27 mouse cellular contexts compared by ENCODE assay signal in the genomic region with DNA sequence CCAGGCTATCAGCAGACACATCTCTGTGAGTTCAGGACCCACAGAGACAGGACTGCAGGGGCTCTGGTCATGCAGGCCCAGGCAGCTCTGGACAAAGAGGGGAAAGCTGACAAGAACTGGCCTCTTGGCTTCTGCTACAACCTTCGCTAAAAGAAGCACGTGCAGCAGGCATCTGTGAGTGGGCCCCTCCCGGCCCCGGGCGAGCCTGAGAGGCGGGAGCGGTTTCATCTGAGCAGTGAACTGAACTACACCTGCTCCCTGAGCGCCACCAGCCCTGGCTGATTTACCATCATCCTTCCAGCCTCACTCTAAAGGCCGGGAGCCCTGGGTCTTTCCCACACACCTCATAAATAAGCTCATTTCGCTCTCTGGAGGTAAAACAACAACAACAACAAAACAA. TPM values are rescaled to one million over a fixed set of nuclear protein-coding genes. Genes with fewer than 3 reads are reported as not detected.
A peak's percentile ranks its signal among the peaks of the same experiment; 100 is the strongest.
DNase-seq lines count a peak whose midpoint lies in the region; ATAC-seq lines count a peak whose summit lies in the region.
"Had no signal": no experiment of that assay in that cellular context is flagged by ENCODE, and none has a peak within 500 bp of the region (broad histone marks: within the 10 kb centered on the region; RNA-seq: fewer than 3 reads in every experiment).

No protein-coding gene starts in this region.

- H3K27me3 ChIP-seq in heart, embryonic 13.5 days (replicated peaks) = no peaks in the 10 kb centered on the region; the same call in 1 of the 2 replicates
- no peaks in the 10 kb centered on the region for H3K27me3 ChIP-seq in midbrain, embryonic 10.5 days (ENCODE audit: low read depth, poor library complexity, severe bottlenecking)
- no peaks in the 10 kb centered on the region for H3K27me3 ChIP-seq in midbrain, embryonic 15.5 days (replicated peaks)
- H3K27me3 ChIP-seq in kidney, embryonic 16.5 days (ENCODE audit: insufficient read depth, low read length) = no peaks in the 10 kb centered on the region
- H3K27me3 ChIP-seq: limb, embryonic 15.5 days; stomach, embryonic 15.5 days had no signal

- WGBS in heart, embryonic 13.5 days = 51% methylated on average over 10 of the region's 10 CpGs
- 78% methylated on average over 10 of the region's 10 CpGs for WGBS in midbrain, embryonic 10.5 days
- 76% methylated on average over 10 of the region's 10 CpGs for WGBS in midbrain, embryonic 15.5 days
- WGBS in kidney, embryonic 16.5 days = 27% methylated on average over 10 of the region's 10 CpGs

- peak overlapping the region; percentile 16; the same call in 1 of the 2 replicates for H3K9ac ChIP-seq in heart, embryonic 13.5 days
- H3K9ac ChIP-seq in midbrain, embryonic 15.5 days = no peak overlapping the region
- H3K9ac ChIP-seq in kidney, embryonic 16.5 days (replicated peaks; ENCODE audit: low read length) = no peak overlapping the region
- H3K9ac ChIP-seq: limb, embryonic 15.5 days; liver, embryonic 13.5 days; stomach, embryonic 15.5 days had no signal

- peaks cover 12% of the 10 kb centered on the region for H3K4me1 ChIP-seq in heart, embryonic 13.5 days
- H3K4me1 ChIP-seq in midbrain, embryonic 10.5 days = peaks cover 43% of the 10 kb centered on the region
- H3K4me1 ChIP-seq in midbrain, embryonic 15.5 days = peaks cover 31% of the 10 kb centered on the region
- H3K4me1 ChIP-seq in kidney, embryonic 16.5 days (ENCODE audit: insufficient read depth, low read length) = peaks cover 15% of the 10 kb centered on the region

- H3K9me3 ChIP-seq in heart, embryonic 13.5 days = no peaks in the 10 kb centered on the region
- H3K9me3 ChIP-seq in midbrain, embryonic 10.5 days (replicated peaks) = no peaks in the 10 kb centered on the region
- H3K9me3 ChIP-seq in midbrain, embryonic 15.5 days = no peaks in the 10 kb centered on the region
- no peaks in the 10 kb centered on the region for H3K9me3 ChIP-seq in kidney, embryonic 16.5 days (ENCODE audit: low read length)
- H3K9me3 ChIP-seq: limb, embryonic 15.5 days; liver, embryonic 13.5 days; stomach, embryonic 15.5 days had no signal

- intact Hi-C loops in heart, postnatal 36 days (cut with DNase I) = no loop called here

- H3K4me3 ChIP-seq in heart, embryonic 13.5 days = no peak overlapping the region
- no peak overlapping the region for H3K4me3 ChIP-seq in midbrain, embryonic 10.5 days
- no peak overlapping the region for H3K4me3 ChIP-seq in midbrain, embryonic 15.5 days
- no peak overlapping the region for H3K4me3 ChIP-seq in kidney, embryonic 16.5 days (ENCODE audit: low read length)
- H3K4me3 ChIP-seq: limb, embryonic 15.5 days; liver, embryonic 13.5 days; stomach, embryonic 15.5 days had no signal

- peaks cover 59% of the 10 kb centered on the region for H3K36me3 ChIP-seq in heart, embryonic 13.5 days
- peaks cover 82% of the 10 kb centered on the region for H3K36me3 ChIP-seq in midbrain, embryonic 10.5 days
- peaks cover 29% of the 10 kb centered on the region for H3K36me3 ChIP-seq in midbrain, embryonic 15.5 days (replicated peaks)
- H3K36me3 ChIP-seq in kidney, embryonic 16.5 days (ENCODE audit: insufficient read depth, low read length) = peaks cover 19% of the 10 kb centered on the region

- no peak overlapping the region for H3K27ac ChIP-seq in heart, embryonic 13.5 days (replicated peaks)
- H3K27ac ChIP-seq in midbrain, embryonic 10.5 days (replicated peaks) = 0 out of 2 replicates have a peak overlapping the region, but pooled peaks have one; percentile 49
- H3K27ac ChIP-seq in midbrain, embryonic 15.5 days = no peak overlapping the region
- H3K27ac ChIP-seq in kidney, embryonic 16.5 days (ENCODE audit: low read length) = no peak overlapping the region
- H3K27ac ChIP-seq: limb, embryonic 15.5 days; liver, embryonic 13.5 days; macrophage; stomach, embryonic 15.5 days had no signal

- ATAC-seq in heart, embryonic 13.5 days (ENCODE audit: extremely low read depth, insufficient number of reproducible peaks, low FRiP score, low TSS enrichment) = no peak
- no peak for ATAC-seq in midbrain, embryonic 15.5 days (replicated peaks)
- no peak for ATAC-seq in kidney, embryonic 16.5 days (ENCODE audit: low FRiP score, low TSS enrichment)
- ATAC-seq: CD4-positive, CD25-positive, alpha-beta regulatory T cell, adult 4 months; forebrain, embryonic 14.5 days; inflammation-experienced regulatory T-cells, adult 6 months had no signal

- no peak for DNase-seq in heart, postnatal 36 days
- no peak for DNase-seq in midbrain, embryonic 10.5 days (ENCODE audit: low spot score)
- DNase-seq in A20 (ENCODE audit: low read depth, low spot score) = peak; percentile 39
- DNase-seq in thymus, postnatal 10 days (ENCODE audit: low spot score in 2 of 2) = peak; percentile 62 to 66
- DNase-seq in embryo, embryonic 11 days = no peak
- DNase-seq: adrenal gland, postnatal 36 days; cerebellum, adult 18-20 months; cerebellum, postnatal 14 days; gastrocnemius, postnatal 14 days; kidney, adult 11 months; kidney, postnatal 25 days; liver, embryonic 13.5 days; lung, adult 2 months; lung, postnatal 10 days; midbrain, embryonic 14.5 days had no signal

- H3K4me2 ChIP-seq in heart, embryonic 13.5 days = no peak overlapping the region
- H3K4me2 ChIP-seq in midbrain, embryonic 15.5 days = no peak overlapping the region
- no peak overlapping the region for H3K4me2 ChIP-seq in kidney, embryonic 16.5 days (replicated peaks; ENCODE audit: low read depth, low read length)
- H3K4me2 ChIP-seq: limb, embryonic 15.5 days; liver, embryonic 13.5 days; stomach, embryonic 15.5 days had no signal

RNA-seq across cellular contexts. Expression of a gene that starts 5.0 kb away (rescaled TPM):
- polyA plus RNA-seq in heart, embryonic 13.5 days (2015; fragmentation: Nextera tagmentation; extraction: Ambion mirVana) = 13.5 and 13.9 TPM in 2 replicates
- 1 to 10 TPM; 4.7 to 5.2 TPM for total RNA-seq in heart, postnatal 36 days (2021)
- polyA plus RNA-seq in midbrain, embryonic 10.5 days (2016; fragmentation: Nextera tagmentation; extraction: Ambion mirVana) = 24.8 and 27.9 TPM in 2 replicates
- 65.4 and 67.7 TPM in 2 replicates for polyA plus RNA-seq in midbrain, embryonic 15.5 days (2015; fragmentation: Nextera tagmentation; extraction: Ambion mirVana)
- 18.0 TPM in 2 replicates for polyA plus RNA-seq in kidney, embryonic 16.5 days (2015; fragmentation: Nextera tagmentation; extraction: Ambion mirVana)
- total RNA-seq: granulocyte monocyte progenitor cell, adult 5-6 weeks; hematopoietic stem cell, adult 5-6 weeks; megakaryocyte-erythroid progenitor cell, adult 5-6 weeks had no signal
- polyA plus RNA-seq: CD4-positive, CD25-positive, alpha-beta regulatory T cell, adult 4 months; inflammation-experienced regulatory T-cells, adult 6 months had no signal

RNA-seq across cellular contexts. Expression of a gene that starts 5.9 kb away (rescaled TPM):
- 0.74 and 1.1 TPM in 2 replicates for polyA plus RNA-seq in heart, embryonic 13.5 days (2015; fragmentation: Nextera tagmentation; extraction: Ambion mirVana)
- total RNA-seq in heart, postnatal 36 days (2021) = under 1 TPM; 0.08 to 0.33 TPM
- 1.1 and 2.2 TPM in 2 replicates for polyA plus RNA-seq in midbrain, embryonic 10.5 days (2016; fragmentation: Nextera tagmentation; extraction: Ambion mirVana)
- 2.7 and 3.2 TPM in 2 replicates for polyA plus RNA-seq in midbrain, embryonic 15.5 days (2015; fragmentation: Nextera tagmentation; extraction: Ambion mirVana)
- 1.2 and 2.4 TPM in 2 replicates for polyA plus RNA-seq in kidney, embryonic 16.5 days (2015; fragmentation: Nextera tagmentation; extraction: Ambion mirVana)
- total RNA-seq: granulocyte monocyte progenitor cell, adult 5-6 weeks; hematopoietic stem cell, adult 5-6 weeks; megakaryocyte-erythroid progenitor cell, adult 5-6 weeks had no signal
- polyA plus RNA-seq: CD4-positive, CD25-positive, alpha-beta regulatory T cell, adult 4 months; inflammation-experienced regulatory T-cells, adult 6 months; macrophage had no signal

RNA-seq across cellular contexts. Expression of a gene that starts 8.8 kb away (rescaled TPM):
- 188 and 220 TPM in 2 replicates for polyA plus RNA-seq in heart, embryonic 13.5 days (2015; fragmentation: Nextera tagmentation; extraction: Ambion mirVana)
- 100 to 1,000 TPM; 116 to 120 TPM for total RNA-seq in heart, postnatal 36 days (2021)
- polyA plus RNA-seq in midbrain, embryonic 10.5 days (2016; fragmentation: Nextera tagmentation; extraction: Ambion mirVana) = 193 and 213 TPM in 2 replicates
- 617 and 618 TPM in 2 replicates for polyA plus RNA-seq in midbrain, embryonic 15.5 days (2015; fragmentation: Nextera tagmentation; extraction: Ambion mirVana)
- 270 and 305 TPM in 2 replicates for polyA plus RNA-seq in kidney, embryonic 16.5 days (2015; fragmentation: Nextera tagmentation; extraction: Ambion mirVana)

RNA-seq across cellular contexts. Expression of a gene that starts 13.5 kb away (rescaled TPM):
- polyA plus RNA-seq in heart, embryonic 13.5 days (2015; fragmentation: Nextera tagmentation; extraction: Ambion mirVana) = 10.9 and 11.6 TPM in 2 replicates
- total RNA-seq in heart, postnatal 36 days (2021) = 1 to 10 TPM; 2.9 to 5.0 TPM
- 27.9 and 30.9 TPM in 2 replicates for polyA plus RNA-seq in midbrain, embryonic 10.5 days (2016; fragmentation: Nextera tagmentation; extraction: Ambion mirVana)
- 24.0 and 25.5 TPM in 2 replicates for polyA plus RNA-seq in midbrain, embryonic 15.5 days (2015; fragmentation: Nextera tagmentation; extraction: Ambion mirVana)
- polyA plus RNA-seq in kidney, embryonic 16.5 days (2015; fragmentation: Nextera tagmentation; extraction: Ambion mirVana) = 22.1 and 22.7 TPM in 2 replicates

RNA-seq across cellular contexts. Expression of a gene that starts 36.5 kb away (rescaled TPM):
- 40.3 and 41.2 TPM in 2 replicates for polyA plus RNA-seq in heart, embryonic 13.5 days (2015; fragmentation: Nextera tagmentation; extraction: Ambion mirVana)
- 10 to 100 TPM; 74.0 to 80.7 TPM for total RNA-seq in heart, postnatal 36 days (2021)
- polyA plus RNA-seq in midbrain, embryonic 10.5 days (2016; fragmentation: Nextera tagmentation; extraction: Ambion mirVana) = 66.5 and 80.5 TPM in 2 replicates
- polyA plus RNA-seq in midbrain, embryonic 15.5 days (2015; fragmentation: Nextera tagmentation; extraction: Ambion mirVana) = 76.5 and 77.1 TPM in 2 replicates
- 52.9 and 53.1 TPM in 2 replicates for polyA plus RNA-seq in kidney, embryonic 16.5 days (2015; fragmentation: Nextera tagmentation; extraction: Ambion mirVana)

Comparison
In these comparisons a context has a peak if more than half of its experiments do, and no peak if none do; other contexts are left out.
1. DNase-seq: peak in A20 (single experiment) and thymus, postnatal 10 days (2 of 2); none in heart, postnatal 36 days (0 of 2), midbrain, embryonic 10.5 days (single experiment) and embryo, embryonic 11 days (single experiment).